Mouse (Mus musculus) embryonic facial prominence, embryonic 14.5 days (tissue): Measurements from ENCODE around the gene Tekt2. TPM values are rescaled to one million over a fixed set of nuclear protein-coding genes. Genes with fewer than 3 reads are reported as not detected.

Experiments used
- ATAC-seq: fragments of 200-750 bp; cut with Nextera tagmentation; 2 replicates; pipeline ENCODE4 v1.8.0; 2017; ENCODE audit warnings: low read depth, moderate number of reproducible peaks, moderate TSS enrichment
- DNase-seq: peaks from one replicate; pipeline ENCODE4 v3.0.0-alpha.2; 2015; ENCODE audit warnings: low spot score
- H3K27ac ChIP-seq: fragments of 300-500 bp; sonication (generic); replicated peaks from 2 replicates; pipeline ENCODE4 v1.5.1; 2014; ENCODE audit warnings: low read depth, mild to moderate bottlenecking, low read length, moderate library complexity
- H3K27me3 ChIP-seq: fragments of 300-500 bp; sonication (generic); replicated peaks from 2 replicates; pipeline ENCODE4 v1.6.1; 2014; ENCODE audit warnings: low read length; ENCODE audit not compliant: control insufficient read depth, insufficient read depth
- H3K36me3 ChIP-seq: fragments of 300-500 bp; sonication (generic); 2 replicates; pipeline ENCODE4 v1.6.1; 2014; ENCODE audit warnings: low read length, mixed read lengths; ENCODE audit not compliant: control insufficient read depth, insufficient read depth
- H3K4me1 ChIP-seq: fragments of 300-500 bp; sonication (generic); 2 replicates; pipeline ENCODE4 v1.6.1; 2014; ENCODE audit warnings: antibody characterized with exemption, low read length; ENCODE audit not compliant: control insufficient read depth, insufficient read depth
- H3K4me2 ChIP-seq: fragments of 300-500 bp; sonication (generic); 2 replicates; pipeline ENCODE4 v1.6.1; 2014; ENCODE audit warnings: low read depth, mild to moderate bottlenecking, low read length, moderate library complexity, mixed read lengths
- H3K4me3 ChIP-seq: fragments of 300-500 bp; sonication (generic); 2 replicates; pipeline ENCODE4 v1.5.1; 2014; ENCODE audit warnings: low read depth, mild to moderate bottlenecking, low read length
- H3K9ac ChIP-seq: fragments of 300-500 bp; sonication (generic); 2 replicates; pipeline ENCODE4 v1.6.1; 2014; ENCODE audit warnings: low read depth, mild to moderate bottlenecking, low read length, moderate library complexity, mixed read lengths
- H3K9me3 ChIP-seq: fragments of 300-500 bp; sonication (generic); 2 replicates; pipeline ENCODE4 v1.6.1; 2016; ENCODE audit warnings: low read length; ENCODE audit not compliant: control insufficient read depth
- WGBS: fragments of 180-500 bp; shearing (Covaris S2); extraction: QIAGEN DNeasy Blood & Tissue Kit; methylation state at CpG from one replicate; pipeline ENCODE4 v1.1.7; 2014; 5-methylcytosine and 5-hydroxymethylcytosine counted together
- polyA plus RNA-seq: library from polyadenylated mRNA; unstranded; fragments of >200 nt; fragmentation: Nextera tagmentation; extraction: Ambion mirVana; gene quantifications from 2 replicates; pipeline ENCODE4 v1.2.1, GENCODE M21; 2014

Tekt2 gene
- polyA plus RNA-seq, result 13.9 and 15.4 TPM in 2 replicates

DNA sequence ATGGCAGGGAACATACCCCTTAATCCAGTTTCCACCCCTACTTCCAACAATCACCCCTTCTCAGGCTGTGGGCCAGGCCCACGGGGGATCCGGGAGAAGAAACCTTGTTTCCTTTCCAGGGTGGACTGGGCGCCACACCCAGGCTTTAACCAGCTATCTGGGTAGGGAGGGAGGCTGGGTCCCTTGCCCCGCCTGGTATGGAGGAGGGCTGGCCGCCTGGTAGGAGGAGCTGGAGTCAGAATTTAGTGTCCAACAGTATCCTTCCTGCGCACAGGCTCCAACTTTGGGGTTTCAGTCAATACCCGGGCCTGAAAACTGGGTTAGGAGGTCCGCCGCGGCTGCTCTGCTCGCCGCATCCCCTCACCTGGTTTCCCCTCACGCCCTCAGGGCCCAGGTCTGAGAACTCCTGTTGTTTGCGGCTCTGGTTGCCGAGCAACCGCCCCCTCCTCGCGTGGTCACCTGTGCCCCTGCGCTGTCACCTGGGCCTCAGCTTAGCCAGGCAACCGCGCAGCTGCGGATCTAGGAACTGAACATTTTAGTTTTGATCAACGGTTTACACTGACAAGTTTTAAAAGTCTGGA is at the start of gene Tekt2:
Gene Tekt2, minus strand, starts transcription at position 408 of the 581 bp plus-strand sequence.
- H3K4me1 ChIP-seq, result peaks cover 24% of the 10 kb centered on the region
- 10% methylated on average over 22 of the region's 23 CpGs for WGBS
- peak within 1 kb of the TSS; percentile 51 for H3K9ac ChIP-seq
- H3K36me3 ChIP-seq, result no peaks in the 10 kb centered on the region
- peaks cover 6% of the 10 kb centered on the region; the same call in 1 of the 2 replicates for H3K27me3 ChIP-seq
- DNase-seq, result peak; percentile 77
- H3K9me3 ChIP-seq, result no peaks in the 10 kb centered on the region
- peak within 1 kb of the TSS; percentile 28 for H3K4me3 ChIP-seq
- H3K4me2 ChIP-seq, result peak within 1 kb of the TSS; percentile 56
- H3K27ac ChIP-seq, result peak within 1 kb of the TSS; percentile 73
- ATAC-seq, result peak; percentile 62

GRCm38 (mm10) chr4:126371497-126371896 is 46.0 kb upstream of the Tekt2 start:
- ATAC-seq (no peak), DNase-seq (peak; percentile 23)
- Histone ChIP-seq H3K9me3 (no peaks in the 10 kb centered on the region), H3K27me3 (no peaks in the 10 kb centered on the region), H3K36me3 (peaks cover 25% of the 10 kb centered on the region), H3K4me3 (no peak overlapping the region), H3K4me2 (no peak overlapping the region), H3K27ac (no peak overlapping the region), H3K4me1 (no peaks in the 10 kb centered on the region), H3K9ac (no peak overlapping the region)
- 82% methylated on average over 9 of the region's 9 CpGs for WGBS

DNA sequence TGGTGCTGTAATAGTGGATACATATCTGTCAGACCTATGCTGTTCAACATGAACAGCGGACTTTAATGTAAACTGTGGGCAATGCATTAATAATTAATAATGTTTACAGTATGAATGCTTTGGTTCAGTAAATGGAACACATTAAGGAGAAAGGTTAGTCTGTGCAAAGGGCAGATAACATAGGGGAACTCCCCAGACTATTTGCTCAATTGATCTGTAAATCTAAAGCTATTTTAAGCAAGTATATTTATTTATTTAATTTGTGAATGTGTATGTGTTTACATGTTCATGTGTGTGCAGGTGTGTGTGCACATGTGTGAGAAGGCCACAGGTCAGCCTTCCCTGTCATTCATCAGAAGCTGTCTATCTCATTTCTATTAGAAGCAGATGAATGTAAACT is 34.6 kb upstream of the Tekt2 start:
- Histone ChIP-seq H3K4me2 (no peak overlapping the region), H3K27ac (no peak overlapping the region), H3K27me3 (no peaks in the 10 kb centered on the region), H3K4me3 (no peak overlapping the region), H3K9ac (no peak overlapping the region), H3K4me1 (no peaks in the 10 kb centered on the region), H3K9me3 (no peaks in the 10 kb centered on the region), H3K36me3 (peaks cover 73% of the 10 kb centered on the region)
- 98% methylated on average over 1 of the region's 1 CpGs for WGBS
- ATAC-seq (no peak), DNase-seq (no peak)

DNA sequence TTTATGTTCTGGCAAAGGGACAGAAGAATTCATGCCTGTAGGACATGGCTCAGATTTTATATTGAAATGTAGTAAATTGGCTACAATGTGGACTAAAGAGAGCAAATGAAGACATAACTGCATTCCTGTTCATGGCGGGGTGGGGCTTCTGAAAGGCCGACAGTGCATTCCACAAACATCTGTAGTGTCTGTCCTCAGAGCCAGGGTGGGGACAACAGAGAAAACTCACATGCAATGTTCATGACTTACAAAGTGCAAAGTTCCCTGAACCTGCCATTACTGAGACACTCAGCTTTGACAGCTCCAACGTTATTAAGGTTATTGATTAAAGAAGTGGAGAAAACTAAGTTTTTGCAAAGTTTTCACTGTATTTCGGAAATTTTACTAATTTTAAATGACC is 18.0 kb upstream of the Tekt2 start:
- DNase-seq (no peak), ATAC-seq (no peak)
- no peak overlapping the region for H3K9ac ChIP-seq
- no peaks in the 10 kb centered on the region for H3K9me3 ChIP-seq
- WGBS, result 58% methylated on average over 4 of the region's 4 CpGs
- H3K4me2 ChIP-seq, result no peak overlapping the region
- H3K4me1 ChIP-seq, result no peaks in the 10 kb centered on the region
- H3K4me3 ChIP-seq, result no peak overlapping the region
- H3K27ac ChIP-seq, result no peak overlapping the region
- H3K27me3 ChIP-seq, result no peaks in the 10 kb centered on the region
- peaks cover 47% of the 10 kb centered on the region for H3K36me3 ChIP-seq

GRCm38 (mm10) chr4:126339461-126339860 is 14.0 kb upstream of the Tekt2 start:
- Histone ChIP-seq H3K27me3 (no peaks in the 10 kb centered on the region), H3K4me2 (no peak overlapping the region), H3K9ac (no peak overlapping the region), H3K4me3 (no peak overlapping the region), H3K9me3 (no peaks in the 10 kb centered on the region), H3K36me3 (peaks cover 13% of the 10 kb centered on the region; the same call in 1 of the 2 replicates), H3K27ac (no peak overlapping the region), H3K4me1 (no peaks in the 10 kb centered on the region)
- ATAC-seq (no peak), DNase-seq (no peak)
- 51% methylated on average over 4 of the region's 4 CpGs for WGBS

GRCm38 (mm10) chr4:126332358-126332757 is 6.9 kb upstream of the Tekt2 start:
- no peak overlapping the region for H3K4me2 ChIP-seq
- no peaks in the 10 kb centered on the region for H3K36me3 ChIP-seq
- ATAC-seq, result no peak
- no peaks in the 10 kb centered on the region for H3K4me1 ChIP-seq
- H3K9ac ChIP-seq, result no peak overlapping the region
- DNase-seq, result no peak
- H3K27me3 ChIP-seq, result no peaks in the 10 kb centered on the region
- no peak overlapping the region for H3K27ac ChIP-seq
- H3K9me3 ChIP-seq, result no peaks in the 10 kb centered on the region
- 55% methylated on average over 3 of the region's 3 CpGs for WGBS
- no peak overlapping the region for H3K4me3 ChIP-seq

DNA sequence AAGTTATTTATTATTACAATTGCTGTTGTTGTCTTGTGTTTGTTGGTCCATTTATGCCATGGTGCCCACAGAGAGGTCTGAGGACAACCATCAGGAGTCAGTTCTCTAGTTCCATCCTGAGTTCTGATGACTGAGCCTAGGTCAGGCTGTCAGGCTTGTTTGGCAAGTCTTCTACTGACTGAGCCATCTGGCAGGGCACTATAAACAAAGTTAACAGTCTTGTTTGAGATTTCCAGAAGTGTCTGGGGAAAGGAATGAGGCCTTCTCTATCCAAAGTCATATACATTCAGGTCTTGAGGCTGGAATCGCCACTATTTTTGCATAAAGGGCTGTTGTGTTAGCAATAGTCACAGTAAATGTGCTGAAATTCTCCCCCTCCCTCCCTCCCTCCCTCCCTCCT is 6.3 kb upstream of the Tekt2 start:
- 41% methylated on average over 1 of the region's 1 CpGs for WGBS
- H3K4me1 ChIP-seq, result no peaks in the 10 kb centered on the region
- H3K9ac ChIP-seq, result no peak overlapping the region
- H3K4me2 ChIP-seq, result no peak overlapping the region
- DNase-seq (no peak), ATAC-seq (no peak)
- no peak overlapping the region for H3K27ac ChIP-seq
- H3K36me3 ChIP-seq, result no peaks in the 10 kb centered on the region
- no peak overlapping the region for H3K4me3 ChIP-seq
- no peaks in the 10 kb centered on the region for H3K27me3 ChIP-seq
- no peaks in the 10 kb centered on the region for H3K9me3 ChIP-seq

- Histone ChIP-seq H3K9ac (no peak overlapping the region), H3K27ac (no peak overlapping the region), H3K9me3 (no peaks in the 10 kb centered on the region), H3K4me2 (no peak overlapping the region), H3K36me3 (no peaks in the 10 kb centered on the region), H3K27me3 (0 out of 2 replicates have a peak, but pooled peaks cover 2% of the 10 kb centered on the region), H3K4me3 (no peak overlapping the region), H3K4me1 (peaks cover 4% of the 10 kb centered on the region; the same call in 1 of the 2 replicates)
- ATAC-seq, result no peak
- 88% methylated on average over 4 of the region's 4 CpGs for WGBS
- no peak for DNase-seq
These were observed 4.8 kb upstream of the Tekt2 start for GRCm38 (mm10) chr4:126330295-126330694.

- WGBS, result 19% methylated on average over 6 of the region's 6 CpGs
- ATAC-seq (no peak), DNase-seq (no peak)
- no peak overlapping the region; the same call in 1 of the 2 replicates for H3K9ac ChIP-seq
- H3K9me3 ChIP-seq, result no peaks in the 10 kb centered on the region
- H3K27ac ChIP-seq, result no peak overlapping the region
- no peak overlapping the region for H3K4me2 ChIP-seq
- H3K4me1 ChIP-seq, result peaks cover 20% of the 10 kb centered on the region
- H3K36me3 ChIP-seq, result no peaks in the 10 kb centered on the region
- peaks cover 6% of the 10 kb centered on the region; the same call in 1 of the 2 replicates for H3K27me3 ChIP-seq
- no peak overlapping the region for H3K4me3 ChIP-seq
These were observed 548 bp upstream of the Tekt2 start for GRCm38 (mm10) chr4:126326036-126326435.
